Mouse (Mus musculus) forebrain, embryonic 11.5 days (tissue): Measurements from ENCODE around the gene Adh4. TPM values are rescaled to one million over a fixed set of nuclear protein-coding genes. Genes with fewer than 3 reads are reported as not detected.
"Not testable (repeated sequence)": the region's sequence is repeated elsewhere in the genome, so short reads cannot be mapped to it uniquely, and the experiment has no call there.

Experiments used
- ATAC-seq: fragments of 200-750 bp; cut with Nextera tagmentation; replicated peaks from 2 replicates; pipeline ENCODE4 v1.8.0; 2017; ENCODE audit warnings: moderate TSS enrichment; ENCODE audit not compliant: low FRiP score
- DNase-seq: peaks from one replicate; pipeline ENCODE4 v3.0.0-alpha.2; 2017; ENCODE audit warnings: low spot score
- H3K27ac ChIP-seq: fragments of 300-500 bp; sonication (generic); 2 replicates; pipeline ENCODE4 v1.5.1; 2014; ENCODE audit warnings: low read depth, low read length
- H3K27me3 ChIP-seq: fragments of 300-500 bp; sonication (generic); 2 replicates; pipeline ENCODE4 v1.6.1; 2014; ENCODE audit warnings: mild to moderate bottlenecking, low read length, mixed read lengths; ENCODE audit not compliant: control insufficient read depth, insufficient read depth
- H3K36me3 ChIP-seq: fragments of 300-500 bp; sonication (generic); 2 replicates; pipeline ENCODE4 v1.6.1; 2014; ENCODE audit warnings: mild to moderate bottlenecking, low read length, moderate library complexity, mixed read lengths; ENCODE audit not compliant: control insufficient read depth, insufficient read depth
- H3K4me1 ChIP-seq: fragments of 300-500 bp; sonication (generic); replicated peaks from 2 replicates; pipeline ENCODE4 v1.6.1; 2014; ENCODE audit warnings: low read length, mixed read lengths; ENCODE audit not compliant: control insufficient read depth, insufficient read depth
- H3K4me2 ChIP-seq: fragments of 300-500 bp; sonication (generic); 2 replicates; pipeline ENCODE4 v1.6.1; 2014; ENCODE audit warnings: low read depth, mild to moderate bottlenecking, low read length, moderate library complexity, mixed read lengths; ENCODE audit not compliant: severe bottlenecking
- H3K4me3 ChIP-seq: fragments of 300-500 bp; sonication (generic); 2 replicates; pipeline ENCODE4 v1.5.1; 2014; ENCODE audit warnings: low read depth, low read length
- H3K9ac ChIP-seq: fragments of 300-500 bp; sonication (generic); 2 replicates; pipeline ENCODE4 v1.6.1; 2014; ENCODE audit warnings: low read length
- H3K9me3 ChIP-seq: fragments of 300-500 bp; sonication (generic); 2 replicates; pipeline ENCODE4 v1.6.1; 2016; ENCODE audit warnings: low read length, mixed read lengths; ENCODE audit not compliant: control insufficient read depth
- WGBS: fragments of 180-500 bp; shearing (Covaris S2); extraction: QIAGEN DNeasy Blood & Tissue Kit; methylation state at CpG from one replicate; pipeline ENCODE4 v1.1.7; 2014; 5-methylcytosine and 5-hydroxymethylcytosine counted together
- polyA plus RNA-seq: library from polyadenylated mRNA; unstranded; fragments of >200 nt; fragmentation: Nextera tagmentation; extraction: Ambion mirVana; gene quantifications from 2 replicates; pipeline ENCODE4 v1.2.1, GENCODE M21; 2014

Gene Adh4
- polyA plus RNA-seq, 1 experiment from 2014 or later = not detected

DNA sequence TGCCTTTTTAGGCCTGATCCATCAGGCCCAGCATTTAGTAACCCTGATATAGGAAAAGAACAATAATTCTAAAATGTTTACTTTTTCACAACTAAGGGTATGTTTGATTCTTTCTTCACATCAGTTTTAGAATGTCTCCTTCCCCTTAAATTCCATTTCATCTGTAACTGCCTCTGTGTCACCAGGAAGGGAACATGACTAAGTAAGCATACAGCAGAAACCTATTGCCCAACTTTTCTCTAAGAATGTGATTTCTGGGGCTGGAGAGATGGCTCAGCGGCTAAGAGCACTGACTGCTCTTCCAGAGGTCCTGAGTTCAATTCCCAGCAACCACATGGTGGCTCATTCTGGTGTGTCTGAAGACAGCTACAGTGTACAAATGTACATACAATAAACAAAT is 39.0 kb downstream of the Adh4 start:
- Histone ChIP-seq H3K27me3 (no peaks in the 10 kb centered on the region), H3K9ac (no peak overlapping the region), H3K36me3 (peaks cover 6% of the 10 kb centered on the region), H3K4me2 (no peak overlapping the region), H3K27ac (no peak overlapping the region), H3K4me3 (no peak overlapping the region), H3K4me1 (no peaks in the 10 kb centered on the region), H3K9me3 (no peaks in the 10 kb centered on the region)
- ATAC-seq (no peak), DNase-seq (no peak)
- 100% methylated on average over 1 of the region's 1 CpGs for WGBS

DNA sequence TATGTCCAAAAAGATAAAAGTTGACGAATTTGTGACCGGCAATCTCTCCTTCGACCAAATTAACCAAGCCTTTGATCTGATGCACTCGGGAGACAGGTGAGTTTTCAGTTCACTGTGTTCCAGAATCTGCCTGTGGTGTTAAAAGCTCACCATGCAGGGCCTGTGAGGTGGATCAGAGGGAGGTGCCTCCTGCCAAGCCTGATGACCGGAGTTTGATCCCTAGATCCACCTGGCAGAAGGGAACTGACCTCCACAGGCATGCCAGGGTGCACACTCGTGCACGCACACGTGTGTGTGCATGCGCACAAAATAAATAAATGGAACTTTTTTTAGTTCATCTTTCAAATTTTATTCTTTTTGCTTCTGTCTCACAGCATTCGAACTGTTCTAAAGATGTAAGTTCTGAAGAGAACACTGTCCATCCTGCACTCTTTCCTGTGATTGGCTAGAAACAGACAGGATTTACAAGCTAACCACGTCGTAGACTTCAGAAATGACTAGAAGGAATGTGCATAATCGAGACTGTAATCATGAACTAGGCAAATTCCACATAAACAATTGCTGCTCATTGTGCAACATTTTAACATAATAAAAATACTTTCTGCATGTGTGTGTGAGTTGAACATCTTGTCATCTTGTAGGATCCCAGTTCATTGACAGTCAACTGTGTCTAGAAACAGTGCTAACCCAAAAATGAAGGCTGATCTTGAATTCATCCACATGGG is 39.6 kb downstream of the Adh4 start:
- no peak for ATAC-seq
- H3K9me3 ChIP-seq = no peaks in the 10 kb centered on the region

DNA sequence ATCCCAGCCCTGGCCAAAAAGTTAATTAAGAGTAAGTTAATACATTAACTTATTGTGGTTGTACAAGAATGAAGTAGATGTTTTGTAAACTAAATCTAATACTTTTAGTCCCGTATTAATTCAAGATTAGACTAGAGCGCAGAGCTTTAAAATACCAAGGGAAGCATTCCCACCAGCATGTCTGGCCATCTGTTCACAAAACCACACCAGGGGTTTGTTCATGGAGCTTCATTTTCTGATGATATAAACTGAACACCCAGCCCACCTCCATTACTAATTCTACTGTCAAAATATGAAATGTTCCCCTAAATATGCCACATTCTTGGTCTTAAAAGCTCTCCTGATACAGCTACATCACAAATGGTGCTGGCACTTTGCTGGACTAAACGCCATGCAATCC is 43.2 kb downstream of the Adh4 start:
- H3K4me3 ChIP-seq = no peak overlapping the region
- no peaks in the 10 kb centered on the region for H3K4me1 ChIP-seq
- H3K4me2 ChIP-seq = no peak overlapping the region
- ATAC-seq (no peak), DNase-seq (no peak)
- no peak overlapping the region for H3K9ac ChIP-seq
- no peaks in the 10 kb centered on the region for H3K27me3 ChIP-seq
- H3K36me3 ChIP-seq = peaks cover 6% of the 10 kb centered on the region
- H3K9me3 ChIP-seq = no peaks in the 10 kb centered on the region
- 94% methylated on average over 3 of the region's 3 CpGs for WGBS
- no peak overlapping the region for H3K27ac ChIP-seq

More for the DNA sequence above, 39.6 kb downstream of the Adh4 start:
- no peak overlapping the region for H3K27ac ChIP-seq
- no peaks in the 10 kb centered on the region for H3K27me3 ChIP-seq
- no peaks in the 10 kb centered on the region for H3K4me1 ChIP-seq
- DNase-seq = no peak
- no peak overlapping the region for H3K4me2 ChIP-seq
- peaks cover 6% of the 10 kb centered on the region for H3K36me3 ChIP-seq
- 93% methylated on average over 13 of the region's 13 CpGs for WGBS
- no peak overlapping the region for H3K4me3 ChIP-seq
- no peak overlapping the region for H3K9ac ChIP-seq

DNA sequence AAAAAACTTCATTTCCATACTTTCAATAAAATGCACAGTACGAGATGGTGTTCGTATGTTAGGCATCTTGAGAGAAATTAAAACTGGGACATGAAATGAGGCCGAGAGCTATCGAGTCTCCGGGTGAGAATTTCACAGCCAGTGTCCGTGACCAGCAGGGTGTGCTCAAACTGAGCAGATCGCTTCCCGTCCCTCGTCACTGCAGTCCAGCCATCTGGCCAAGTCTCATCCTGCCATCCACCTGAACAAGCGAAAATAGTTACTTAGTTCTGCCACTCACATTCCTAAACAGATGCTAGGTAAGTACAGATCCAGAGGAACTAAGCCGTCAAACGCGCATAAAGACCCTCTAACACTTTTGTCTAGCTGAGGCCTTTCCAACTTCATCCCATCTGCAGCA is 45.0 kb downstream of the Adh4 start:
- Histone ChIP-seq H3K36me3 (peaks cover 2% of the 10 kb centered on the region), H3K9me3 (no peaks in the 10 kb centered on the region), H3K27ac (no peak overlapping the region), H3K9ac (no peak overlapping the region), H3K27me3 (no peaks in the 10 kb centered on the region), H3K4me3 (no peak overlapping the region), H3K4me1 (no peaks in the 10 kb centered on the region), H3K4me2 (no peak overlapping the region)
- no peak for ATAC-seq
- DNase-seq = no peak
- WGBS = 86% methylated on average over 13 of the region's 13 CpGs

DNA sequence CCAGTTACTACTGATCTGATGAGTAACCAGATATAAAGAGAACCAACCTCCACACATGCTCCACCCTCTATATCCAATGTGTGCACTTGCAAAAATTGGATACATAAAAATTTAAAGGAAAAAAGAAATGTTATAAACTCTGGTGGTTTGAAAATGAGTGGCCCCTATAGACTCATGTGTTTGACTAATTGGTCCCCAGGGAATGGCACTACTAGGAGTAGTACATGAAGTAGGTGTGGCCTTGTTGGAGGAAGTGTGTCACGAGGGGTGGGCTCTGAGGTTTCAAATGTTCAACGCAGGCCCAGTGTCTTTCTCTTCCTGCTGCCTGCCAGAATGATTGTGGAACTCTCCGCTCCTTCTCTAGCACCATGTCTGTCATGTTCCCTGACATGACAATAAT is 46.6 kb downstream of the Adh4 start:
- Histone ChIP-seq H3K4me1 (no peaks in the 10 kb centered on the region), H3K4me2 (no peak overlapping the region), H3K9ac (no peak overlapping the region), H3K36me3 (no peaks in the 10 kb centered on the region; the same call in 1 of the 2 replicates), H3K27ac (no peak overlapping the region), H3K9me3 (no peaks in the 10 kb centered on the region), H3K27me3 (no peaks in the 10 kb centered on the region), H3K4me3 (no peak overlapping the region)
- DNase-seq (no peak), ATAC-seq (no peak)
- WGBS = 88% methylated on average over 3 of the region's 3 CpGs

DNA sequence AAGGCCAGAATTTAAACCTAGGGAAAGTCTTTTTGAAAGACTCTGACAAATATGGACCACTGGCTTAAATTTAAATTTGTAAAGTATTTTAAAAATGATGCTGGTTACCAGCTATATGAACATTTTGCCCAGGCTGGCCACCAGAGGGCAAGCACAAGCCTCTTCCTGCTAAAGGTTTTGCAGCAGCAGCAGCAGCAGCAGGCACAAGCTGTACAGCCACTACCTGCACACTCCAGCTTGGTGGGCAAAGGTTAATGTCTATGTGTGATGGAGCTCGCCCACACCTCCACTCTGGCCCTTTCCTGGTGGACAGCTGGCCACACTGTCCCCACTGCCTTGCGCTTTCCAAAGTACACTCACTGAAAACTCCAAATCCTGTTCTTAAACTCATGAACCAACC is 47.9 kb downstream of the Adh4 start:
- Histone ChIP-seq H3K4me2 (no peak overlapping the region), H3K9me3 (no peaks in the 10 kb centered on the region), H3K27ac (no peak overlapping the region), H3K9ac (no peak overlapping the region), H3K4me1 (no peaks in the 10 kb centered on the region), H3K4me3 (no peak overlapping the region), H3K36me3 (no peaks in the 10 kb centered on the region; the same call in 1 of the 2 replicates), H3K27me3 (no peaks in the 10 kb centered on the region)
- ATAC-seq = peak; percentile 61; the same call in 1 of the 2 replicates
- 82% methylated on average over 2 of the region's 2 CpGs for WGBS
- DNase-seq = peak; percentile 64

GRCm38 (mm10) chr3:138463807-138464206 is 48.5 kb downstream of the Adh4 start:
- Histone ChIP-seq H3K27ac (no peak overlapping the region), H3K4me1 (no peaks in the 10 kb centered on the region), H3K9ac (no peak overlapping the region), H3K36me3 (no peaks in the 10 kb centered on the region; the same call in 1 of the 2 replicates), H3K4me2 (no peak overlapping the region), H3K27me3 (no peaks in the 10 kb centered on the region), H3K4me3 (no peak overlapping the region), H3K9me3 (no peaks in the 10 kb centered on the region)
- ATAC-seq (no peak), DNase-seq (no peak)
- WGBS = 86% methylated on average over 6 of the region's 6 CpGs

- no peak overlapping the region for H3K27ac ChIP-seq
- no peaks in the 10 kb centered on the region for H3K4me1 ChIP-seq
- no peak overlapping the region for H3K4me2 ChIP-seq
- no peak for ATAC-seq
- no peaks in the 10 kb centered on the region for H3K9me3 ChIP-seq
- no peaks in the 10 kb centered on the region; the same call in 1 of the 2 replicates for H3K36me3 ChIP-seq
- H3K4me3 ChIP-seq = no peak overlapping the region
- no peak for DNase-seq
- no peak overlapping the region for H3K9ac ChIP-seq
- WGBS = 87% methylated on average over 16 of the region's 16 CpGs
- no peaks in the 10 kb centered on the region for H3K27me3 ChIP-seq
Measured at GRCm38 (mm10) chr3:138464573-138465147, 49.4 kb downstream of the Adh4 start.

GRCm38 (mm10) chr3:138466656-138467055 is 51.4 kb downstream of the Adh4 start:
- H3K27ac ChIP-seq, DNase-seq, H3K4me3 ChIP-seq, H3K27me3 ChIP-seq, ATAC-seq, H3K4me2 ChIP-seq, H3K9ac ChIP-seq, H3K36me3 ChIP-seq, H3K4me1 ChIP-seq, H3K9me3 ChIP-seq: not testable (repeated sequence)
- 95% methylated on average over 1 of the region's 1 CpGs for WGBS
